Mouse (Mus musculus): ENCODE results near the gene 4921517D22Rik. TPM values are rescaled to one million over a fixed set of nuclear protein-coding genes. Genes with fewer than 3 reads are reported as not detected.
"Not testable (repeated sequence)": the region's sequence is repeated elsewhere in the genome, so short reads cannot be mapped to it uniquely, and the experiment has no call there.

Gene 4921517D22Rik
- total RNA-seq, 2 experiments from 2014 or later: not detected

DNA sequence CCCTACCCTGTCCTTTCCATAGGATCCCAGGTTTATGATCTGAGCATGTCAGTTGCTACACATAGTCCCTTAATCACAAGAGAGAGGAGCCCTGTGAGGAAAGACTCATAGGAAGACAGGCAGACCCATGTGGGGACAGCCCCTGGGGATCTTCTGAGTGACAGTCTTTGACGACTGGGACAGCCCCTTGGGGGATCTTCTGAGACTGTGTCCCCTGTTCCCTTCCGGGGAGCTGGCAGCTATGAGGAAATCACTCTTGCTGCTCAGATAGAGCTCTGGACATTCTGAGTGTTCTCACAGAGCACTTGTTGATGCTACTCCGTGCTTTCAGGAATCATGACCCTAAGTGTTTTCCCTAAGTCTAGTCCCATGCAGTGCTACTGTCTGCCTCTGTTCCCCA is 19.8 kb upstream of the 4921517D22Rik start:
- no peak overlapping the region for H3K4me3 ChIP-seq
- no peak overlapping the region for H3K27ac ChIP-seq
- no peak for DNase-seq
- intact Hi-C loops (cut with DNase I): no loop called here
- TF ChIP-seq CTCF (IDR thresholded peaks at IDR 0.05): no peak

GRCm38 (mm10) chr13:59711984-59712383 is 18.1 kb upstream of the 4921517D22Rik start, which contains the start of gene Spata31d1b:
Gene Spata31d1b (plus strand): TSS chr13:59712284.
- intact Hi-C loops (cut with DNase I); H3K27ac ChIP-seq; H3K4me3 ChIP-seq; DNase-seq: not testable (repeated sequence)

DNA sequence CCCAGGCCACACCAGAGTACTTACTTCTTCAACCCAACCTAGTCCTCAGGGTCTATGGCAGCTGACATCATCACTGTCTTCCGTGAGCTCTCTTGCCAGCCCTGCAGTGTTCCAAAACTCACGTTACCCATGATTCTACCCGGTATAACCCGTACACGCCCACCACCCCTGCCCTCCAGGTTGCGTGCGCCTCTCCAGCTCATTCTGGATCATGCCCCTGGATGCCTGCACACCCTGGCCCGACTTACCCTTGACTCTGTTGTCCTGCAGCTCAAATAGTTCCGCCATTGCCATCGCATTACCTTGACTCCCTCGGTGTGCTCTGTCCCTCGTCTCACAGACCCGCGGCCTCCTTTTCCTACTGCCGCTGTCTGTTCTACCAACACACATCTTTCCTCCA is 16.3 kb upstream of the 4921517D22Rik start, which contains the start of gene Spata31d1a:
Spata31d1a (minus strand) TSS at position 101 of the 400 bp plus-strand sequence.
- Histone ChIP-seq H3K27ac (no peak within 1 kb of the TSS), H3K4me3 (no peak within 1 kb of the TSS)
- no peak for TF ChIP-seq CTCF (IDR thresholded peaks at IDR 0.05)
- intact Hi-C loops (cut with DNase I): no loop called here
- no peak for DNase-seq

GRCm38 (mm10) chr13:59704562-59704961 is 10.7 kb upstream of the 4921517D22Rik start:
- TF ChIP-seq CTCF (IDR thresholded peaks at IDR 0.05): peak; percentile 22; the same call in 1 of the 2 replicates
- no peak overlapping the region for H3K27ac ChIP-seq
- no peak overlapping the region for H3K4me3 ChIP-seq
- DNase-seq: no peak
- intact Hi-C loops (cut with DNase I): no loop called here

DNA sequence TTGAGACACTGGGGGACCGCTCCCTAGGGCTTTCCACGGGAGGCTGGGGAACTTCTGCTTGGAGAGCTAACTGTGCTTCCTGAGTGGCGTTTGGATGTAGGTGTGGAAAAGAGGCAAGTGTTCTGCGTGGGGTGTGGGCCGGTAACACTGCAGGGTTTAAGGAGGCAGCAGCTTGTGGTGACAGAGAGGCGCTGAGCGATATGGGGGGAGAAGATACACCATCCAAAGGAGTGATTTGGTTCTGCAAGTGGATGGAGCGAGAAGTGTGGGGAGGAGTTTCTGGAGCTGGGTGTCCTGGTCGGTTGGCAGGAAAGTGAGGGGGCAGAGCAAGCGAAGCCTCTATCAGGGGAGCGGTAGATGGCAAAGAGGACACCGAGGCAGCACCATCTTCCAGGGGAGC is 9.6 kb upstream of the 4921517D22Rik start:
- no peak for TF ChIP-seq CTCF (IDR thresholded peaks at IDR 0.05)
- DNase-seq: no peak
- Histone ChIP-seq H3K27ac (no peak overlapping the region), H3K4me3 (no peak overlapping the region)
- intact Hi-C loops (cut with DNase I): no loop called here

GRCm38 (mm10) chr13:59700137-59700536 is 6.2 kb upstream of the 4921517D22Rik start:
- intact Hi-C loops (cut with DNase I); H3K4me3 ChIP-seq; H3K27ac ChIP-seq; DNase-seq: not testable (repeated sequence)

DNA sequence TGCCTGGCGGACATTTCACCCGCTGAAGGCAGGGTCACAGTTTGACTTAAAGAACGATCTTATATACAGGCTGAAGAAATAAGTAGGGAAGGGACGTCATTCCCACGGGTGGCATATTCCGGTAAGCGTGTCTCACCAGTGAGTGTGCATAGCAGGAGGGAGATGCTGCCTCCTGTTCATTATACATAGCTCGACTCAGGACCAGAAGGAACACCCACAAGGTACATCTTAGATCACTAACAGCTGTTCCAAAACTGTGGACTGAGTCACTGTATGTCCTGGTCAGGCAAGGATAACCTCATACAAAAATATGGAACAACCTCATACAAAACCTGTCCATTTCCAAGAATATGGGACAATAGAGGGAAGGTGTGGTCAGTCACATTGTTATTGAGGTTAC is 5.2 kb upstream of the 4921517D22Rik start:
- no peak for DNase-seq
- intact Hi-C loops (cut with DNase I): no loop called here
- Histone ChIP-seq H3K4me3 (no peak overlapping the region), H3K27ac (no peak overlapping the region)
- no peak for TF ChIP-seq CTCF (IDR thresholded peaks at IDR 0.05)

DNA sequence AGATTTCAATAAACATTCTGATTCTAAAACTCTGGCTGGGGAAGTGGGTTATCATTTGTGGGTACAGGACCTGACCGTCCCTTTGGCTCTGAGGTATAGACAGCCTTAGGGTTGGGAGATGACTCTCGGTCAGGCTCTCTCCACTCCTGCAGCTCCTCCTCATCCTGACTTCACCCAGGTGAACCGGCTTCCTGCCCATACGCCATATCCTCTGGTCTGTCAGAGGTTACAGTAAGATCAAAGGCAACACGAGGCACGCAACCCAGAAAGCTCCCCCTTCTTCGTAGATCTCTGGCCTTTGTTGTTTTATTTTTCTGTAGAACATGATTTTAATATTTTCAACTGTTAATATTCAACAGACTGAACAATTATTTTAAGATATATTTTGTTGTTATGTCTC is 1.9 kb upstream of the 4921517D22Rik start:
- DNase-seq: no peak
- intact Hi-C loops (cut with DNase I): no loop called here
- Histone ChIP-seq H3K4me3 (no peak overlapping the region), H3K27ac (no peak overlapping the region)
- no peak for TF ChIP-seq CTCF (IDR thresholded peaks at IDR 0.05)

- Histone ChIP-seq H3K4me3 (no peak overlapping the region), H3K27ac (no peak overlapping the region)
- no peak for TF ChIP-seq CTCF (IDR thresholded peaks at IDR 0.05)
- intact Hi-C loops (cut with DNase I): no loop called here
- DNase-seq: no peak
Measured at GRCm38 (mm10) chr13:59691478-59691877, 2.4 kb downstream of the 4921517D22Rik start.

- DNase-seq: no peak
- TF ChIP-seq CTCF (IDR thresholded peaks at IDR 0.05): no peak
- intact Hi-C loops (cut with DNase I): no loop called here
- H3K4me3 ChIP-seq: no peak overlapping the region
- no peak overlapping the region for H3K27ac ChIP-seq
Measured at GRCm38 (mm10) chr13:59690576-59690975, 3.3 kb downstream of the 4921517D22Rik start.

GRCm38 (mm10) chr13:59689843-59690242 is 4.1 kb downstream of the 4921517D22Rik start:
- intact Hi-C loops (cut with DNase I): no loop called here

DNA sequence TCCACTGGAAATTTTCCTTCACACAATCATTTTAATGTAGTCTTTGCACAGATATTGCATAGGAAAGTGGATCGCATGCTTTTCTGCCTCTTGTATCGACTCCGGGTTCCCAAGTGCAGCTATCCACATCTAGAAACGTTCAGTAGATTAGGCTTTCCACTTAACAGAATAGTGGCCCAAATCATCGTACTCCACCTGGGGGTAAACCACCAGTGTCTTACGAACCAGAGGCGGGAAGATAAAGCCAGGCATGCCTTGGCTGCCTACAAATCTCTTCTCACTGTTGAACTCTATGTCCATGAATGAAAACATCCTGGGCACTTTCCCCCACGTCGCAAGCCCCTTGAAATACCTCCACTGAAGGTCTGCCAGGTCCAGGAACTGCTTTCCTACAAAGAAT is 4.6 kb downstream of the 4921517D22Rik start:
- no peak for TF ChIP-seq CTCF (IDR thresholded peaks at IDR 0.05)
- Histone ChIP-seq H3K4me3 (no peak overlapping the region), H3K27ac (no peak overlapping the region)
- DNase-seq: no peak
- intact Hi-C loops (cut with DNase I): no loop called here

More at GRCm38 (mm10) chr13:59689843-59690242, 4.1 kb downstream of the 4921517D22Rik start:
- TF ChIP-seq CTCF (IDR thresholded peaks at IDR 0.05): no peak
- DNase-seq: no peak
- Histone ChIP-seq H3K27ac (no peak overlapping the region), H3K4me3 (no peak overlapping the region)

DNA sequence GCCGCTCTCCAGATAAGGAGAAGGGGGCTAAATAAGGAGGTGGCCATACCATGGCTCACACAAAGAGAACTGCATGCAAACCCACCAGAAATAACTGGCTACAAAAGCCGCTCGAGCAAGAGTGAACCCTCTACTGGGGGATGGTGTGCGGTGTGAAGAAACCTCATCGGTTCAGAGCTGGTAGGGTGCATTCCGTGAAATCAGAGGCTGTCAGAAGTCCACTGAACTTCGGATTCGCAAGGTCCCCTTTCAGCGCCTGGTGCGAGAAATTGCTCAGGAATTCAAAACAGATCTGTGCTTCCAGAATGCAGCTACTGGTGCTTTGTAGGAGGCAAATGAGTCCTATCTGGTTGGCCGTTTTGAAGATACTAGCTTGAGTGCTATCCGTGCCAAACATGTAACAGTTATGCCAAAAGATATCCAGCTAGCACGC is 5.6 kb downstream of the 4921517D22Rik start:
- no peak for DNase-seq
- peak; percentile 53 for TF ChIP-seq CTCF (IDR thresholded peaks at IDR 0.05)
- peak overlapping the region; percentile 43 for H3K4me3 ChIP-seq
- no peak overlapping the region for H3K27ac ChIP-seq
- intact Hi-C loops (cut with DNase I): no loop called here

DNA sequence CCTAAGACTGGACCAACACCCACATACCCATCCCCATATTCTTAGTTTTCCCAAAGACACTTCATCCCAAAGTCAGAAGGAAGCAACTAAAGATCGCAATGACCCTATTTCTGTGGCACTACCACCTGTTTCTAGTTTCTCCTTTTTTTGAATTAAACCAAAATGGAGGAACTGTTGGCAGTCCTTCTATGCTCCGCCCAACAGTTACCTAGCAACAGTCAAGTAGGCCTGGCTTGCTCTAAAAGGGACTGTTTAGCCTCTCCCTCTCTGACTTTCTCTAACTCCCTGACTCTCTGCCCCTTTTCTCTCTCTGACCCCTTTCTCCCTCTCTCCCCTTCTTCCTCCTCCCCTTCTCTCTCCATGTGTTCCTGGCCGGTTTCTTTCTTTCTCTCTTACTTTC is 8.7 kb downstream of the 4921517D22Rik start:
- no peak for TF ChIP-seq CTCF (IDR thresholded peaks at IDR 0.05)
- intact Hi-C loops (cut with DNase I): no loop called here
- DNase-seq: no peak
- Histone ChIP-seq H3K4me3 (no peak overlapping the region), H3K27ac (no peak overlapping the region)
